Mouse (Mus musculus) hindbrain, embryonic 12.5 days (tissue): ENCODE data around the gene Xpo4. TPM values are rescaled to one million over a fixed set of nuclear protein-coding genes. Genes with fewer than 3 reads are reported as not detected.
A peak's percentile ranks its signal among the peaks of the same experiment; 100 is the strongest.

Experiments used
- ATAC-seq: fragments of 200-750 bp; cut with Nextera tagmentation; 2 replicates; pipeline ENCODE4 v1.8.0; 2017; ENCODE audit warnings: moderate TSS enrichment; ENCODE audit not compliant: low FRiP score
- H3K27ac ChIP-seq: fragments of 300-500 bp; sonication (generic); 2 replicates; pipeline ENCODE4 v1.5.1; 2016; ENCODE audit warnings: mild to moderate bottlenecking
- H3K27me3 ChIP-seq: fragments of 300-500 bp; sonication (generic); 2 replicates; pipeline ENCODE4 v1.6.1; 2016; ENCODE audit warnings: mild to moderate bottlenecking
- H3K36me3 ChIP-seq: fragments of 300-500 bp; sonication (generic); 2 replicates; pipeline ENCODE4 v1.6.1; 2016; ENCODE audit warnings: mild to moderate bottlenecking
- H3K4me1 ChIP-seq: fragments of 300-500 bp; sonication (generic); 2 replicates; pipeline ENCODE4 v1.6.1; 2016
- H3K4me2 ChIP-seq: fragments of 300-500 bp; sonication (generic); replicated peaks from 2 replicates; pipeline ENCODE4 v1.6.1; 2016; ENCODE audit warnings: mild to moderate bottlenecking
- H3K4me3 ChIP-seq: fragments of 300-500 bp; sonication (generic); 2 replicates; pipeline ENCODE4 v1.5.1; 2016; ENCODE audit warnings: mild to moderate bottlenecking
- H3K9ac ChIP-seq: fragments of 300-500 bp; sonication (generic); 2 replicates; pipeline ENCODE4 v1.6.1; 2016; ENCODE audit warnings: mild to moderate bottlenecking, moderate library complexity
- H3K9me3 ChIP-seq: fragments of 300-500 bp; sonication (generic); replicated peaks from 2 replicates; pipeline ENCODE4 v1.6.1; 2016; ENCODE audit warnings: mild to moderate bottlenecking
- WGBS: fragments of 180-500 bp; shearing (Covaris S2); methylation state at CpG from one replicate; pipeline ENCODE4 v1.1.7; 2016; 5-methylcytosine and 5-hydroxymethylcytosine counted together
- polyA plus RNA-seq: library from polyadenylated mRNA; unstranded; fragments of >200 nt; fragmentation: Nextera tagmentation; extraction: Ambion mirVana; gene quantifications from 2 replicates; pipeline ENCODE4 v1.2.1, GENCODE M21; 2016

The Xpo4 gene
- polyA plus RNA-seq, 1 experiment from 2014 or later: 24.4 TPM

DNA sequence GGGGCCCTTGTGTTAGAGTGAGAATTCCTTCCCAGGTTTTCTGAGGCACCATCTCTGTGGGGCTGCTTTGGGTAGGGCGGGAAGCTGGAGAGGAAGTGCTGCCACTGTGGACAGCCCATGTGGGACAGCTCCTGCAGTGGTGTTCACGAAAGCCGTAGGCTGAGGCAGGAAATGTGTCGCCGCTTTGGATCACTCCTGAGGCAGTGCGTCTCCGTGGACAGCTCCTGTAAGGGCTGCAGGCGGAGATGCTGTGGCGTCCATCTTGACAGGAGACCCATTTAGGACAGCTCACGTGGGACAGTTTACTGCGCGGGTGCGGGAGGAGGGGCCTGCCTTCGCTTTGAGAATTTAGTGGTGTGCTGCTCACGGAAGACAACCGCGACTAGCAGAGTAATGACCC, 119.7 kb downstream of the Xpo4 start:
- peaks cover 3% of the 10 kb centered on the region; the same call in 1 of the 2 replicates for H3K27me3 ChIP-seq
- H3K4me3 ChIP-seq: no peak overlapping the region
- no peak overlapping the region for H3K9ac ChIP-seq
- H3K36me3 ChIP-seq: peaks cover 9% of the 10 kb centered on the region; the same call in 1 of the 2 replicates
- no peak overlapping the region for H3K27ac ChIP-seq
- ATAC-seq: no peak
- H3K4me1 ChIP-seq: peaks cover 2% of the 10 kb centered on the region; the same call in 1 of the 2 replicates
- no peak overlapping the region for H3K4me2 ChIP-seq
- H3K9me3 ChIP-seq: no peaks in the 10 kb centered on the region
- WGBS: 87% methylated on average over 17 of the region's 17 CpGs

DNA sequence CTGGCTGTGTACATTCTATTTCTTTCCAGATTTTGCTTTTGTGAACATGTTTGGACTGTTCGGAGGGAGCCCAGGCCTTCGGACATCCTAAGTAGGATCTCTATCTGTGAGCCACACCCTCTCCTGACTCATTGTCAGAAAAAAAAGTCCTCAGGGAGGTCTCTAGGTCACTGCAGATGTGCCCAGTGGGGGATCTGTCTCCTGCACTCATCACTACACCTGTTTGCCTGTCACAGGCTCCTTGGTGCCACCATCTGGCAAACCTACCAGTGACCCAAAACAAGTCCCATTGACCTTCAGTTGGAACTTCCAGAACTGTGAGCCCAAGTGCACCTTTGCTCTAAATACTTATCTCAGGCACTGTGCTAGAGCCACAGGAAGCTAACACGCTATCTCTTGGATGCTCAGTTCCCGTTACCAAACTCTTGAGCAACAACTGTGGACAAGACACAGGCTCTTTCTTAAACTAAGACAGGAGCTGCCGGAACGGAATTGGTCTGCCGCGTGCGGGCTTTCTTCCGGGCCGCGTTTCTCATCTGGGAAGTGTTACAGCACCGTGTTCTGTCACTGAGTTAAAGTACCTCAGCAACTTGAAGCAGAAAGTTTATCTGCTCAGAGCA, 121.7 kb downstream of the Xpo4 start:
- H3K4me2 ChIP-seq: no peak overlapping the region
- H3K36me3 ChIP-seq: no peaks in the 10 kb centered on the region; the same call in 1 of the 2 replicates
- no peaks in the 10 kb centered on the region for H3K9me3 ChIP-seq
- WGBS: 94% methylated on average over 13 of the region's 13 CpGs
- H3K27ac ChIP-seq: no peak overlapping the region
- no peak for ATAC-seq
- peaks cover 2% of the 10 kb centered on the region; the same call in 1 of the 2 replicates for H3K4me1 ChIP-seq
- H3K4me3 ChIP-seq: no peak overlapping the region
- H3K9ac ChIP-seq: no peak overlapping the region
- H3K27me3 ChIP-seq: peaks cover 3% of the 10 kb centered on the region; the same call in 1 of the 2 replicates

DNA sequence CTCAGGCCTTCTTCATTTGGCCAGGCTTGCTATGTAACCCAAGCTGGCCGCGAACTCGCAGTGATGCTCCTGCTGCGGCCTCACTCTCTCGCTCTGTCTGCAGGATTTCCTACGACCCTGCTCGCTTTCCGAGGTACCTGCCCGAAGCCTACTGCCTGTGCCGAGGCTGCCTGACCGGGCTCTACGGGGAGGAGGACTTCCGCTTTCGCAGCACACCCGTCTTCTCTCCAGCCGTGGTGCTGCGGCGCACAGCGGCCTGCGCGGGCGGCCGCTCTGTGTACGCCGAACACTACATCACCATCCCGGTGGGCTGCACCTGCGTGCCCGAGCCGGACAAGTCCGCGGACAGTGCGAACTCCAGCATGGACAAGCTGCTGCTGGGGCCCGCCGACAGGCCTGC, 123.0 kb downstream of the Xpo4 start:
- Histone ChIP-seq H3K4me1 (peaks cover 12% of the 10 kb centered on the region), H3K4me3 (no peak overlapping the region), H3K27ac (no peak overlapping the region), H3K36me3 (no peaks in the 10 kb centered on the region; the same call in 1 of the 2 replicates), H3K4me2 (peak overlapping the region; percentile 23; the same call in 1 of the 2 replicates), H3K9me3 (no peaks in the 10 kb centered on the region), H3K9ac (no peak overlapping the region), H3K27me3 (peaks cover 3% of the 10 kb centered on the region; the same call in 1 of the 2 replicates)
- no peak for ATAC-seq
- 53% methylated on average over 34 of the region's 34 CpGs for WGBS

DNA sequence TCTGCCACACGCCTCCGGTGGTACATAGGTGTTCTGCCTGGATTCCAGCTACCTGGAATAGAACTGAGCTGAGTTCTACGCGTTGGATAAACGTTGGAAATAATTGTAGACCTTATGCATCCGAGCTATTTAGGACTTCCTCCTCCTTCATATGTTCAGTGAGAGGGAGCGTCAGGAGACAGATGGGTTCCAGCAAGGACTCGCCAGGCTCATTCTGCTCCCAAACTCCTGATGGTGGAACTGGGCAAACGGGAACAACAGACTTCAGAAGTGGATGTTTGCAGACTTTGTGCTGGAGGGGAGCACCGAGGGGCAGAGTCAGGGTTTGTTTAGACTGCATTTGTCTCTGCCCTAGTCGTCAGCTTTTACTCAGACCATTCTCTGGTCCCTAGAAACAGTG, 124.5 kb downstream of the Xpo4 start:
- Histone ChIP-seq H3K4me3 (no peak overlapping the region), H3K36me3 (no peaks in the 10 kb centered on the region; the same call in 1 of the 2 replicates), H3K9me3 (no peaks in the 10 kb centered on the region), H3K4me2 (no peak overlapping the region), H3K9ac (no peak overlapping the region), H3K27me3 (peaks cover 6% of the 10 kb centered on the region), H3K27ac (no peak overlapping the region), H3K4me1 (peaks cover 15% of the 10 kb centered on the region)
- no peak for ATAC-seq
- WGBS: 88% methylated on average over 11 of the region's 11 CpGs

DNA sequence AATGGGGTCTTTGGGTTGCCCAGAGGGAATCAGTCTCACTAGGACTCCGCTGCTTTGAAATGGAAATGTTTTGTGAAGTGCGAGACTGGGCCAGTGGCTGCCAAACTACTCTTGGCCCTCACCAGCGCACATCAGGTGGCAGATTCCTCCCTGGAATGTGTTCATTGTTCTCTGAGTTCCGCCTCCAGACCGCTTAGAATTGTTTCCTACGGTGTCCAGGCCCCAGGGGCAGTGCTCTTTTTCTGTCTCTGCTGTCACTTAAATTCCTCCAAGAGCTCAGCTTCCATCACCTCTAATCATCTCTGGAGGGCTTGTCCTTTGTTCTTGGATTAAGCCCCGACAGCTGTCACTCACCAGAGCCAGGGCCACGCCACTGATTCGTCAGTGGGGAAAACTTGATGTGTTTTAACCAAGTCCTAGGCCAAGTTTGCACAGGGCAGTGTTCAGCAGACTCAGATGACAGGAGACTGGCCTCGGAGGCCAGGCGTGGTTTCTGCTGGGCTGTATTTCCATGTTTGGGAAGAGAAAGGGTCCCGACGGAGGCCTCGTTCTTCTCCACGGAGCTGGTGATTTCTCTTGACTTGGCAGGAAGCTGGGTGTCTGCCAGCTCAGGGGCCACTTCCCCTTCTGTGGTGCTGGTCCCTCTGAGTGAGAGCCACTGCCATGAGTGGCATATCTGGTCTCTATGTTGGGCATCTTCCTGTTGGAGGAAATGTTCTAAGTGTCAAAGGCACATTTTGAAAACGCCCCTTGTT, 127.8 kb downstream of the Xpo4 start:
- peak overlapping the region; percentile 9; the same call in 1 of the 2 replicates for H3K4me2 ChIP-seq
- 6% methylated on average over 16 of the region's 16 CpGs for WGBS
- ATAC-seq: peak; percentile 36; the same call in 1 of the 2 replicates

DNA sequence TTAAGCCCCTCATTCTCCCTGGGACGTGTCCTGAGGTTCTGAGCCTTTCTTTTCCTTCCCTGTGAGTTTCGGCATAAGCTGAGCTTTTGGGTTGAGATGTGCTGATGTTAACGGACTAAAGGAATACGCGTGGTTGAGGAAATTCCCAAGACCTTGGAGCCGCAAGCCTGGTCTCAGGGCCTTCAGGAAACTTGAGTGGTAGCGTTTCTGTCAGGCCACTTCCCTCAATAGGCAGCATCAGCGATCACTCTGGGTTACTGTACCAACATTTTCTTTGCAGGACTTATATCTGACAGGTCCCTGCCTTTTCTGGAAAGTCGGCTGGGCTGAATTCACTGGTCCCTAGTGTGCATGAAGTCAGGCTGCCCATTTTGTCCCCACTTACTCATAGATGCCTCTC, 128.4 kb downstream of the Xpo4 start:
- H3K4me2 ChIP-seq: no peak overlapping the region
- H3K4me3 ChIP-seq: no peak overlapping the region
- H3K4me1 ChIP-seq: peaks cover 29% of the 10 kb centered on the region
- 0 out of 2 replicates have a peak overlapping the region, but pooled peaks have one; percentile 5 for H3K27ac ChIP-seq
- no peak overlapping the region for H3K9ac ChIP-seq
- H3K36me3 ChIP-seq: no peaks in the 10 kb centered on the region
- no peaks in the 10 kb centered on the region for H3K9me3 ChIP-seq
- no peak for ATAC-seq
- WGBS: 33% methylated on average over 9 of the region's 9 CpGs
- H3K27me3 ChIP-seq: peaks cover 18% of the 10 kb centered on the region

More for the DNA sequence above, 127.8 kb downstream of the Xpo4 start:
- H3K27me3 ChIP-seq: peaks cover 20% of the 10 kb centered on the region
- no peak overlapping the region for H3K4me3 ChIP-seq
- H3K36me3 ChIP-seq: no peaks in the 10 kb centered on the region
- 0 out of 2 replicates have a peak overlapping the region, but pooled peaks have one; percentile 5 for H3K27ac ChIP-seq
- peaks cover 29% of the 10 kb centered on the region for H3K4me1 ChIP-seq
- no peak overlapping the region for H3K9ac ChIP-seq
- H3K9me3 ChIP-seq: no peaks in the 10 kb centered on the region

DNA sequence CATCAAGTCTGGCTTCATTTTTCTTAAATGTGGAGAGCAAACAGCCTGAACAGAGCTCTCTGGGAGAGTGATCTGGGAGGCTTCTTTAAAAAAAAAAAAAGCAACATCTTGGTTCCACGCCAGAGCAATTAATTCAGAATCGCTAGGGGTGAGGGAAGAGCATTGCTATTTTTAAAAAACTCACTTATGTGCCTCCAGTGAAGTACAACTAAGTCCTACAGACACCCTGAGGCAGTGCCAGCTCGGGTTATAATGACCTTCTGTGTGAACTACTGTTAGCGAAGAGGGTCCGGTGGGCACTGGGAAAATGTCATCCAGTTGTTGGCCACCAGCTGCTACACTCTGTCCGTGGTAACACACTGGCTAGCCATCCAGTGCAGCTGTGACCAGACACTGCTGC, 129.6 kb downstream of the Xpo4 start:
- no peak for ATAC-seq
- H3K4me1 ChIP-seq: peaks cover 29% of the 10 kb centered on the region
- H3K9me3 ChIP-seq: no peaks in the 10 kb centered on the region
- no peaks in the 10 kb centered on the region for H3K36me3 ChIP-seq
- no peak overlapping the region for H3K4me3 ChIP-seq
- no peak overlapping the region for H3K4me2 ChIP-seq
- H3K9ac ChIP-seq: no peak overlapping the region
- H3K27me3 ChIP-seq: peaks cover 18% of the 10 kb centered on the region
- H3K27ac ChIP-seq: no peak overlapping the region
- WGBS: 73% methylated on average over 6 of the region's 6 CpGs

DNA sequence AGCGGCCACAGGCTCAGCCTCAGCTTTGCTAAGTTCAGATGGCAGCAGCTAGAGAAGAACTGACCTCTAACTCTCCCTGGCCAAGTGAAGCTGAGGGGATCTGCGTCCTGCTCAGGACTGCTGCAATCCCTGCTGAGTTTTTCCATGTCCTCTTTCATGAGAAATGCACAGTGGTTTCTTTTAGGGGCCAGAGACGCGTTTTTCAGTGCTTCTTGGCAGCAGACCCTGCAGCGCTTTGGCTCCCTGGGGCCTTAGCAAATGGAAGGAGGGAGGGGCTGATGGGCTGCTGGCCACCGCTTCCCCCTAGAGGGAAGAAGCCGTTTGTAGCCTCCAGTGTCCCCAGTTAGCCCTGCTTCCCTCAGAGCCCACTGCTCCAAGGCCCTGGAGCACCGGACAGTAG, 130.3 kb downstream of the Xpo4 start:
- ATAC-seq: 0 out of 2 replicates have a peak, but pooled peaks have one; percentile 41
- 11% methylated on average over 8 of the region's 8 CpGs for WGBS
- Histone ChIP-seq H3K27me3 (peaks cover 18% of the 10 kb centered on the region), H3K9me3 (no peaks in the 10 kb centered on the region), H3K27ac (no peak overlapping the region), H3K4me1 (peaks cover 29% of the 10 kb centered on the region), H3K36me3 (no peaks in the 10 kb centered on the region), H3K9ac (no peak overlapping the region), H3K4me3 (no peak overlapping the region), H3K4me2 (0 out of 2 replicates have a peak overlapping the region, but pooled peaks have one; percentile 6)

DNA sequence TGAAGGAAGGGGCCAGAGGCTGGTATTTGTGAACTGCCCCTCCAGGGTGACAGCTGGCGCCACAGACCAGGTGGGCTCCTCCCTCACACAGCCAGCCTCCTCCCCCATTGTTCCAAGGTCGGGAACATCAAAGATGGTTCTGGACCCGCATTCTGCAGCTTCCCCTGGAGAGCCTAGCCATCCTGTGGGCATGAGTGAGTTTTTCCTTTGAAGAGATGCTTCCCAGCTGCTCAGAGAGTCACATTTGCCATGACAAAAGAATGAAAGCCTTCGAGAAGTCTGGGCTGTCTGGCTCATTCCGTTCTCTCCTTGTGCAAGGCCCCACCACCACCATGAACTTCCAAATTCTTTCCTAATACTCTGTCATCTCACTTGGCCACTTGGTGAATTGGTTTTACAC, 130.9 kb downstream of the Xpo4 start:
- ATAC-seq: no peak
- no peak overlapping the region for H3K4me3 ChIP-seq
- H3K4me2 ChIP-seq: 0 out of 2 replicates have a peak overlapping the region, but pooled peaks have one; percentile 6
- WGBS: 8% methylated on average over 5 of the region's 5 CpGs
- H3K4me1 ChIP-seq: peaks cover 31% of the 10 kb centered on the region
- no peak overlapping the region for H3K27ac ChIP-seq
- no peak overlapping the region for H3K9ac ChIP-seq
- peaks cover 18% of the 10 kb centered on the region for H3K27me3 ChIP-seq
- no peaks in the 10 kb centered on the region for H3K36me3 ChIP-seq
- no peaks in the 10 kb centered on the region for H3K9me3 ChIP-seq

DNA sequence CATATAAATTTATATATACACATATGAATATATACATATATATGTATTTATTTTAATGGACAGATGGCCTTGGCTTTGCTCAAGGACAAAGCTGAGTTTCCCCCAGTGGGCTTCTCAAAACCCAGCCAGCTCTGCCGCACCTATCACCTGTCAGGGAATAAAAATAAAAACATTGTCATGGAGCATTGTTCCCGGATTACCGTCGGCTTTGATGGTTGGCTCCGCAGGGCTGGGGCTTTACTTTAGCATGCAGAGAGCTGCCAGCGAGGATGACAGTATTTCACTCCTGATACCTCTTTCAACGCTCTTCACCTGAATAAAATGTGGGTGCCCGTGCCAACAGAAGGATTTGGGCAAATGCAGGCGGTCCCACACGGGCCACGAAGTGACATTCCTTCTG, 131.4 kb downstream of the Xpo4 start:
- Histone ChIP-seq H3K4me3 (no peak overlapping the region), H3K4me2 (no peak overlapping the region), H3K27ac (no peak overlapping the region), H3K9ac (no peak overlapping the region), H3K9me3 (no peaks in the 10 kb centered on the region), H3K4me1 (peaks cover 31% of the 10 kb centered on the region), H3K27me3 (peaks cover 18% of the 10 kb centered on the region), H3K36me3 (no peaks in the 10 kb centered on the region)
- no peak for ATAC-seq
- 18% methylated on average over 11 of the region's 11 CpGs for whole genome bisulfite sequencing

DNA sequence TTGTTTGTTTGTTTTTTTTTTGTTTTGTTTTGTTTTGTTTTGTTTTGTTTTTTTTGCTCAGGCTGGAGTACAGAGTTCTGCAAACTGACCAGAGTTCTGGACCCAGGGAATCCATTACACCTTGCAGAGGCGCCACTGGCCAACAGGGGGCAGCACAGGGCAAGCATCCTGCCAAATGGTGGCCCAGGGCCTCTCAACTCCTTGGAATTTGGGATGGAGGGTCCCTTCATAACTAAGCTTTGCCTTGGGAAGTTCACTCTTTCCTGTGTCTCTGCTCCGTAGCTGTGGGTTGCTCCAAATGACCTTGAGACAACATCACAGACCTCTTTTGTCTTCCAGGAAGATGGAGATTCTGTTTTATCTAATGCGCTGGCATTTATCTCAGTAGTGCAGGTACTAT, 132.0 kb downstream of the Xpo4 start:
- H3K9me3 ChIP-seq: no peaks in the 10 kb centered on the region
- H3K9ac ChIP-seq: no peak overlapping the region
- 36% methylated on average over 3 of the region's 3 CpGs for WGBS
- peaks cover 31% of the 10 kb centered on the region for H3K4me1 ChIP-seq
- H3K4me2 ChIP-seq: no peak overlapping the region
- no peaks in the 10 kb centered on the region for H3K36me3 ChIP-seq
- H3K4me3 ChIP-seq: no peak overlapping the region
- no peak for ATAC-seq
- no peak overlapping the region for H3K27ac ChIP-seq
- H3K27me3 ChIP-seq: peaks cover 18% of the 10 kb centered on the region

DNA sequence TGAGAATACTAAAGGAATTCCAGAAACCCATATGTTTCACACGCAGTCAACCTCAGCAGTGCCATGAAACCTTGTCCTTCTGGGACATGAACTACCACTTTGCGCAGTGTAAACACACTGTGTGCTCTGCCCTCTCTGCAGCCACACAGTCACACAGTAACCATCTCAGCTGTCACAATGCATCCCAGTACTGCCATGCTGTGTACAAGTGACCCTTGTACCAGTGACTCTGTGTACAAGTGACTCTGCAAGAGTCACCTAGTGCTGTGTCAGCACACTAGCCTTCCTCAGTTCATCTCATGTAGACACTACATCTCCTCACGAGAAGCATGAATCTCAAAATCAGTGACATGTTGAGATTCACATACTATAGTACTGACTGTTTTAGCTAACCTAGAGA, 132.7 kb downstream of the Xpo4 start:
- H3K27ac ChIP-seq: no peak overlapping the region
- WGBS: 92% methylated on average over 3 of the region's 3 CpGs
- peaks cover 19% of the 10 kb centered on the region for H3K27me3 ChIP-seq
- ATAC-seq: no peak
- H3K9me3 ChIP-seq: no peaks in the 10 kb centered on the region
- H3K9ac ChIP-seq: no peak overlapping the region
- H3K4me3 ChIP-seq: no peak overlapping the region
- no peaks in the 10 kb centered on the region for H3K36me3 ChIP-seq
- peaks cover 24% of the 10 kb centered on the region for H3K4me1 ChIP-seq
- H3K4me2 ChIP-seq: no peak overlapping the region
